Mouse (Mus musculus) lung, postnatal 0 days (tissue): ENCODE results near the gene Cpne6.

Experiments
- CTCF ChIP-seq: IDR thresholded peaks from 2 replicates; pipeline ENCODE4 v1.5.1; 2016; ENCODE audit warnings: antibody characterized with exemption, mild to moderate bottlenecking
- EP300 ChIP-seq: IDR thresholded peaks from 2 replicates; pipeline ENCODE4 v1.6.1; 2016; ENCODE audit warnings: antibody characterized with exemption, mild to moderate bottlenecking, control low read depth

DNA sequence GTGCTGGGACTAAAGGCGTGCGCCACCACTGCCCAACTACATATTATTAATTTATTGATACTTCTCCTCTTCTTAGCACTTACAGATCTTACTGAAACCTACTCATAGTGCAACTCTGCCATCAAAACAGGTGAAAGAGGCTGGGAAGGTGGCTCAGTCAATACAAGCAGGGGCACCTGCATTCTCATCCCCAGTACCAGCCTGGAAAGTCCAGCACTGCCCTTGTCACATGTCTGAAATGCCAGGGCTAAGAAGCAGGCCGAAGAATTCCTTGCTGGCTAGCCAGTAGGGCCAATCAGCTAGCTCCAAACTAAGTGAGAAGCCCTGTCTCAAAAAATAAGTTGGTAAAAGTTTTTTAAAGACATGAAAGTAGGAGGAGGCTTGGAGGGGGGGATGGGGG lies 47.3 kb downstream of the Cpne6 start:
- TF ChIP-seq EP300 (no peak), CTCF (no peak)
